Mouse (Mus musculus): Measurements from ENCODE around the gene St6galnac3.

GRCm38 (mm10) chr3:153489718-153490117, 235.3 kb downstream of the St6galnac3 start:
- TF ChIP-seq POLR2A (IDR thresholded peaks at IDR 0.05; ENCODE audit: borderline replicate concordance, low read depth, low read length) = no peak
- no peak for TF ChIP-seq CTCF (IDR thresholded peaks at IDR 0.05; ENCODE audit: low read depth, low read length)
